Mouse (Mus musculus) midbrain, embryonic 16.5 days (tissue): ENCODE data around the gene Ccdc15. TPM values are rescaled to one million over a fixed set of nuclear protein-coding genes. Genes with fewer than 3 reads are reported as not detected.

Experiments
- ATAC-seq: fragments of 200-750 bp; cut with Nextera tagmentation; 2 replicates; pipeline ENCODE4 v1.8.0; 2017; ENCODE audit warnings: moderate TSS enrichment
- H3K27ac ChIP-seq: fragments of 300-500 bp; sonication (generic); 2 replicates; pipeline ENCODE4 v1.5.1; 2014; ENCODE audit warnings: mild to moderate bottlenecking, low read length, mixed read lengths
- H3K27me3 ChIP-seq: fragments of 300-500 bp; sonication (generic); 2 replicates; pipeline ENCODE4 v1.6.1; 2014; ENCODE audit warnings: low read depth, low read length, mixed read lengths; ENCODE audit not compliant: control insufficient read depth, insufficient read depth
- H3K36me3 ChIP-seq: fragments of 300-500 bp; sonication (generic); 2 replicates; pipeline ENCODE4 v1.6.1; 2014; ENCODE audit warnings: mild to moderate bottlenecking, low read length, moderate library complexity, mixed read lengths; ENCODE audit not compliant: control insufficient read depth, insufficient read depth
- H3K4me1 ChIP-seq: fragments of 300-500 bp; sonication (generic); 2 replicates; pipeline ENCODE4 v1.6.1; 2014; ENCODE audit warnings: mild to moderate bottlenecking, low read length, mixed read lengths; ENCODE audit not compliant: control insufficient read depth, insufficient read depth
- H3K4me2 ChIP-seq: fragments of 300-500 bp; sonication (generic); 2 replicates; pipeline ENCODE4 v1.6.1; 2014; ENCODE audit warnings: mild to moderate bottlenecking, low read length, mixed read lengths
- H3K4me3 ChIP-seq: fragments of 300-500 bp; sonication (generic); 2 replicates; pipeline ENCODE4 v1.5.1; 2014; ENCODE audit warnings: low read depth, mild to moderate bottlenecking, low read length, moderate library complexity, mixed read lengths
- H3K9ac ChIP-seq: fragments of 300-500 bp; sonication (generic); 2 replicates; pipeline ENCODE4 v1.6.1; 2014; ENCODE audit warnings: low read depth, low read length, mixed read lengths
- H3K9me3 ChIP-seq: fragments of 300-500 bp; sonication (generic); replicated peaks from 2 replicates; pipeline ENCODE4 v1.6.1; 2014; ENCODE audit warnings: mild to moderate bottlenecking, low read length, mixed read lengths; ENCODE audit not compliant: control insufficient read depth, poor library complexity, severe bottlenecking
- WGBS: fragments of 180-500 bp; shearing (Covaris S2); extraction: QIAGEN DNeasy Blood & Tissue Kit; methylation state at CpG from one replicate; pipeline ENCODE4 v1.1.7; 2014; 5-methylcytosine and 5-hydroxymethylcytosine counted together
- polyA plus RNA-seq: library from polyadenylated mRNA; unstranded; fragments of >200 nt; fragmentation: Nextera tagmentation; extraction: Ambion mirVana; gene quantifications from 2 replicates; pipeline ENCODE4 v1.2.1, GENCODE M21; 2015

The Ccdc15 gene
- polyA plus RNA-seq, 1 experiment from 2014 or later = 7.3 TPM

DNA sequence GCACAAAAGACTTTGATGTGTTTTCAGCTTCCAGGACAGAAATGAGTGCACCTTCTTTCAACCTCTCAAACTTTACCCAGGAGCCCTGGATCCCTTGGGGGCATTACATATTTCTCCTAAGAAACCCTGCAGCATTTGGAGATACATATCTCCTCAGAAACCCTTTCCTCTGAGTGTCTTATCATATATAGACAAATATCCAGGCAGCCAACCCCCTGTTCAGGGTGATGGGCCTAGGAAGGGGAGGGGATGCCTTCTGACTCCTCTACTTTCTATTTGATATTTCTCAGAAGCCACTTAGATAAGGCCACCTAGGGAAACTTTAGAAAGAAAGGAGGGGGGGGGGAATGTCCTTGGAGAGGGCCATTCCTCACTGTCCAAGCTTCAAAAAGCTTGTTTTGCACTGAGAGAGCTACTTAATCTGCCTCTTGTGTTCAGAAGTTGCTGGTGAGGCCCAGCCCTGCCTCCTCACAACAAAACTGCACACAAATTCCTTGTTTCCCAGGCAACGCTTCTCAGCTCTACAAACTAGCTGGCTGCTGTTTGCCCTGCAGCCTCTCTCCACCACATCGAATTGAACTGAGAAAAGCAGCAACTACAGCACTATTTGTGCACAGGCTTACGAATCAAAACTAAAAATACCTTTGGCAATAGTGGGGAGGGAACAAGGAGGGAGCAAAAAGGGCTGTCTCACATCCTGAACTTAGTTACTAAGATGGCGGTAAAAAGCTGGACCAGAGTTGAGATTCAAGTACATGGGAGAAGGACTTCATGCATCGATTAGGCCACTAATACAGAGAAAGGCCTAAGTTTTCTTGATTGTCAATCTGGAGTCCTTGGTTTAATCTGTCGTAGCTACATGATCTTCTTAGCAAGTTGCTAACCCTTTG lies 11.3 kb upstream of the Ccdc15 start:
- Histone ChIP-seq H3K4me2 (no peak overlapping the region), H3K36me3 (no peaks in the 10 kb centered on the region), H3K9me3 (no peaks in the 10 kb centered on the region), H3K27me3 (no peaks in the 10 kb centered on the region), H3K4me1 (peaks cover 18% of the 10 kb centered on the region), H3K4me3 (no peak overlapping the region), H3K27ac (peak overlapping the region; percentile 77), H3K9ac (no peak overlapping the region)
- peak; percentile 93 for ATAC-seq
- WGBS = 9% methylated on average over 6 of the region's 6 CpGs

DNA sequence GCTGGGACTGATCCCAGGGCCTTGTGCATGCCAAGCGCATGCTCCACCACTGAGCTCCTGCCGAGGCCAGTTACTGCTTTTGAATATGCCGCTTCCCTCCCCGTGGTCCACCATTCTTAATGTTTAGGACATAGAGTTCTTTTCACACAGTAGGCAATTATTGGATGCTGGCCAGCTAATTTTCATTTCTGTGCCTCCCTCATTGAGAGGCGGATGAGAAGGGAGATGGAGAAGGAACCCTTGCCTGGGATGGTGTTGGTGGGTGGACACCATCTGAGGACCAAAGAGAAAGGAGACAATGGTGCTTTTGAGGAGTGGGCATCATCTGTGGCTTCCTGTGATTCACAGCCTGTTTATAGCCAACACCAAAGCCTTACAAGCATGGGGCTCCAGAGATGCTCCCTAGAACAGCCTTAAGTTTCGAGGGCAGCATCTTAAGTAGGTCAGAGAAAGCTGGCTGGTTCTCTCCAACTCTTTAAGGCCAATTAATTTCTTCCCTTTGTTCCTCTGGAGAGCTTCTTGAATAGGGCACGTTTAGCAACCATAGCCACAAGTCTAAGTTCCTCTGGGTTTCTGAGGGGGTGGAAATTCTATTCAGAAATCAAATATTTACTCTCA lies 10.6 kb upstream of the Ccdc15 start:
- Histone ChIP-seq H3K36me3 (no peaks in the 10 kb centered on the region), H3K4me1 (peaks cover 18% of the 10 kb centered on the region), H3K9me3 (no peaks in the 10 kb centered on the region), H3K4me3 (no peak overlapping the region), H3K27me3 (no peaks in the 10 kb centered on the region), H3K9ac (no peak overlapping the region), H3K27ac (peak overlapping the region; percentile 77), H3K4me2 (no peak overlapping the region)
- ATAC-seq = peak; percentile 71
- WGBS = 33% methylated on average over 7 of the region's 7 CpGs

DNA sequence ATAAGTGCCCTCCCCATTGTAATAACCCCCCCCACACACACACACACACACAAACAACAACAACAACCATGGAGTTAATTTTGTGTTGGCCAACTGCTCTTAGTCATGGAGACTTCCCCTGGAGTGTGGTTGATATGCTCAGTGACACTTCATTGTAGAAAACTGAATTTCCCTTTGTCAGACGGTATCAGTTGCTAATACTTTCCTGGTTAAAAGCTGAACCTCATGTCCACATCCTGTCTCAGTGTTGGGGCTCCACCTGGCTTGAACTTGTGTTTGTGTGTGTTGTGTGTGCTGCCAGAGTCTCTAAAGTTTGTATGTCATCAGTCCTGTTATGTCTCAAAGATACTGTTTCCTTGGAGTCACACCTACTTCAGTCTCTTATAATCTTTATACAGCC lies 6.3 kb upstream of the Ccdc15 start:
- Histone ChIP-seq H3K9ac (no peak overlapping the region), H3K27ac (no peak overlapping the region), H3K9me3 (no peaks in the 10 kb centered on the region), H3K27me3 (no peaks in the 10 kb centered on the region), H3K4me3 (no peak overlapping the region), H3K4me2 (no peak overlapping the region), H3K36me3 (no peaks in the 10 kb centered on the region), H3K4me1 (peaks cover 7% of the 10 kb centered on the region)
- ATAC-seq = no peak
- 70% methylated on average over 1 of the region's 1 CpGs for WGBS

DNA sequence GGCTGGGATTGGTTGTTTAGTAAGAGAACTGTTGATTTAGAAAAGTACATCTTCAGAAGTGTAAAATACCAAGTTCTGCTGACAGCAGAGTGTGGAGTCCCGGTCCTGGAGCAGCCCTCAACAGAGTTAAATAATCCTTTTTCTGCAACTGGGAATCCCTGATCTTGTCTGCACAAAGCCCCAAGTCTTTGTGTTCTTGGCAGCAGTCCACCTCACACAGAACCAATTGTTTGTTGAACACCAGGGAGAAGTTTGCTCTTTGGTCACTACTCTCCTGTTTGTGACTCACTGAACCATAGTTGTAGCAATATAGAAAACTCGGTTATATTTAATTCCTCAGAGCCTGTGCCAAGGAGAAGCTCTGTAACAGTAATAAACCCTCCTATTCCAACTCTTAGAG lies 3.0 kb upstream of the Ccdc15 start:
- no peak overlapping the region for H3K9ac ChIP-seq
- H3K4me2 ChIP-seq = no peak overlapping the region
- no peaks in the 10 kb centered on the region for H3K27me3 ChIP-seq
- H3K4me3 ChIP-seq = no peak overlapping the region
- ATAC-seq = no peak
- H3K36me3 ChIP-seq = no peaks in the 10 kb centered on the region
- 42% methylated on average over 2 of the region's 2 CpGs for WGBS
- no peaks in the 10 kb centered on the region for H3K9me3 ChIP-seq
- H3K4me1 ChIP-seq = peaks cover 12% of the 10 kb centered on the region
- no peak overlapping the region for H3K27ac ChIP-seq

DNA sequence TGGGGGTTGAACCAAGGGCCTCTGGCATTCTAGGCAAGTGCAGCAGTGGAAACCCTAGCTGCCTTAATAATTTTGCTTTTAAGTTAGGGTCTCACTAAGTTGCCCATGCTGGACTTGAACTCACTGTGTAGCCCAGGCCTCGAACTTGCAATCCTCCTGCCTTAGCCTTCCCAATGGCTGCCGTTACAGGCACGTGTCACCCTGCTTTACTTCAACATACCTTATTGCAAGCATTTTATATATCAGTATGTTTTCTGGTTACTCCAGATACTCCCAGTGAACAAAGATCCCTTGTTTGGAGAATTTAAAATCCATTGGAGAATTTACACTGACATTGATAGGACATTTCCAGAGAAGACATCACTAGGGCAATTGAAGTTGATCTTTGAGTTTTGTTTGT lies 818 bp upstream of the Ccdc15 start:
- no peak for ATAC-seq
- Histone ChIP-seq H3K4me1 (peaks cover 12% of the 10 kb centered on the region), H3K9ac (peak overlapping the region; percentile 67), H3K36me3 (no peaks in the 10 kb centered on the region), H3K27ac (peak overlapping the region; percentile 85), H3K9me3 (no peaks in the 10 kb centered on the region), H3K4me3 (peak overlapping the region; percentile 63), H3K27me3 (no peaks in the 10 kb centered on the region), H3K4me2 (peak overlapping the region; percentile 98)
- WGBS = 92% methylated on average over 3 of the region's 3 CpGs

DNA sequence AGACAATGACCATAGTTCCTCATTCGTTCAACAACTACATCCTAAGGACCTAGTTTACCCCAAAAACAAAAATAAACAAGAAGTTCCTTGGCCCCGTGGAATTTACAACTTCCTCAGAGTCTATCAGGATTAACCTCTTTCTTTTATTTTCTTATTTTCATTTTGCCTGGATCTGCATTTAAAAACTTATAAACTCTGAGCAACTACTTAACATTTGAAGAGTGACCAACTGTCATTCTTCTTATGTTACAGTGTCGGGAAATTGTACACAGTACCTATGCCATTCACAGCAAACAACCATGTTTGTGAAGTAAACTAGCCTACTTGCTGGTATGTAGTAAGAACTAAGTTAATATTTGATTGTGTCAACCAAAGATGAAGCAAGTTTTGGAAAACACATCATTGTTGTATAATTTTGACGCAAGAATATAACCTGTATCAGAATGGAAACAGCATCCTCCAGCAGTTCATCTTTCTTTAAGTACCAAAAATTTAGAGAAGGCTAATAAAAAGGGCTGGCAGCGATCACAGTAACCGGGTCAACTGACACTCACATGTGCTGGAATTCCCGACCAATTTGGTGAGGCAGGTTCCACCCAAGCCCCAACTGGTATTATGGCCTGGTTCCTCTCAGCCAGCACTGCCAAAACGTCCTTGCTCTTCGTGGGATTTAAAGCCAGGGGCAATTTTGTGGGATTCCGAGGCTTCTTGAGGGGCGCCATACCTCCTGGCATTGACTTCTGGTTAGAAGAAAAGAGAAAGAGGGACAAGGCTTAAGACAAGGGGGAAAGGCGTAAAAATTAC lies 846 bp downstream of the Ccdc15 start:
- no peaks in the 10 kb centered on the region for H3K9me3 ChIP-seq
- H3K4me3 ChIP-seq = peak overlapping the region; percentile 63
- ATAC-seq = peak; percentile 37
- H3K9ac ChIP-seq = peak overlapping the region; percentile 76
- H3K4me2 ChIP-seq = peak overlapping the region; percentile 98
- peaks cover 12% of the 10 kb centered on the region for H3K4me1 ChIP-seq
- no peaks in the 10 kb centered on the region for H3K36me3 ChIP-seq
- H3K27ac ChIP-seq = peak overlapping the region; percentile 85
- WGBS = 23% methylated on average over 12 of the region's 12 CpGs
- H3K27me3 ChIP-seq = no peaks in the 10 kb centered on the region

DNA sequence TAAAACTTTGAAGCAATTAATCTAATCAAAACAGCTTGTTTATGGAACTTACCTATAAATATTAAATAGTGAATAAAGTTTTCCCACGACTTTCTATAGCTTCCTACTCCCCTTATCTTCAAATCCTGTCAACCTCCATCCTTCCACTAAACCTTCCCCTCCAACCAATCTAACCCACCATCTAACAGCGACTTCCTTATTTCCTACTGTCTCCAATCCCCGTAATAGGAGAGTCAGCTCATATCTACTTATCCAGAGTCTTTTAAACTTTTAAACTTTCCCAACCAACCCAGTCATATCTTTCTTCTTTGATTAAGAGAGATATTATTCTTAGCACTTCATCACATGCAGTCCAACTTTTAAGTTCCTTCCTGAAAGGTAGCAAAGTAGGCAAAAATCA lies 2.8 kb downstream of the Ccdc15 start:
- WGBS = 90% methylated on average over 3 of the region's 3 CpGs
- Histone ChIP-seq H3K27ac (no peak overlapping the region), H3K4me1 (peaks cover 12% of the 10 kb centered on the region), H3K9ac (no peak overlapping the region), H3K4me2 (no peak overlapping the region), H3K4me3 (no peak overlapping the region), H3K27me3 (no peaks in the 10 kb centered on the region), H3K36me3 (no peaks in the 10 kb centered on the region), H3K9me3 (no peaks in the 10 kb centered on the region)
- ATAC-seq = no peak

DNA sequence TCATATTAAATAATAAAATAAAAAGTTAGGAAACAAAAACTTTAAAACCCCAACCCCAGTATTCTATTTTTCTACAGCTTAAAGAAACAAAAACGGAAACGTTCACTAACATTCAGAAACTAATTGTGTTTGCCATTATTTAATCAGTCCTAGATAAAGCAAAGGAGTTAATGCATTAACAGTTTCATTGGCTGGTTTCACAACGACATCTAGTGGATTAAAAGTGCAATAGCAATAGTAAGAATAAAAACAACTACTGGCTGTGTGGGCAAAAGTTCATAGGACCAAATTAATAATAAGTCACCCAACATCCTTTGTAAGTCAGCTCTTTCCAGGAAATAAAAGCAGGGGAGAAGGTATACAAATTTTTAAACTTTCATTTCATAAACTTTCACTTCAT lies 18.8 kb downstream of the Ccdc15 start:
- H3K4me1 ChIP-seq = no peaks in the 10 kb centered on the region
- no peak for ATAC-seq
- no peak overlapping the region for H3K4me2 ChIP-seq
- no peak overlapping the region for H3K4me3 ChIP-seq
- H3K9me3 ChIP-seq = no peaks in the 10 kb centered on the region
- WGBS = 45% methylated on average over 3 of the region's 3 CpGs
- H3K36me3 ChIP-seq = no peaks in the 10 kb centered on the region
- H3K27ac ChIP-seq = no peak overlapping the region
- no peaks in the 10 kb centered on the region for H3K27me3 ChIP-seq
- H3K9ac ChIP-seq = no peak overlapping the region
